Mouse (Mus musculus) adrenal gland, postnatal 14 days (tissue): ENCODE measurements around the gene Cpm. TPM values are rescaled to one million over a fixed set of nuclear protein-coding genes. Genes with fewer than 3 reads are reported as not detected.

Source experiments
- total RNA-seq: library from RNA; stranded (reverse); gene quantifications from 2 replicates; pipeline ENCODE4 v1.2.3, GENCODE M21; 2021

Cpm gene
- total RNA-seq, 1 experiment from 2014 or later = 23.7 TPM

Other genes with a start within 250 kb of the Cpm start
- 76.0 and 87.9 TPM in 2 replicates for gene Cpsf6, start 249.5 kb upstream of the Cpm start, total RNA-seq
- 42.6 and 53.7 TPM in 2 replicates for gene Mdm2, start 81.3 kb downstream of the Cpm start, total RNA-seq
- 10.3 and 13.4 TPM in 2 replicates for gene Slc35e3, start 116.9 kb downstream of the Cpm start, total RNA-seq
- 14.0 and 14.8 TPM in 2 replicates for gene Nup107, start 163.2 kb downstream of the Cpm start, total RNA-seq
- 126 and 130 TPM in 2 replicates for gene Rap1b, start 216.5 kb downstream of the Cpm start, total RNA-seq